Mouse (Mus musculus) kidney, embryonic 16.5 days (tissue): ENCODE results near the gene Stx1a. TPM values are rescaled to one million over a fixed set of nuclear protein-coding genes. Genes with fewer than 3 reads are reported as not detected.

Source experiments
- ATAC-seq: fragments of 200-750 bp; cut with Nextera tagmentation; 2 replicates; pipeline ENCODE4 v1.8.0; 2017; ENCODE audit warnings: moderate TSS enrichment; ENCODE audit not compliant: low FRiP score, low TSS enrichment
- H3K27ac ChIP-seq: fragments of 300-500 bp; sonication (generic); 2 replicates; pipeline ENCODE4 v1.5.1; 2014; ENCODE audit warnings: low read length
- H3K27me3 ChIP-seq: fragments of 300-500 bp; sonication (generic); 2 replicates; pipeline ENCODE4 v1.6.1; 2014; ENCODE audit warnings: low read length, control low read depth, mixed read lengths; ENCODE audit not compliant: insufficient read depth
- H3K36me3 ChIP-seq: fragments of 300-500 bp; sonication (generic); 2 replicates; pipeline ENCODE4 v1.6.1; 2014; ENCODE audit warnings: low read length, control low read depth, mixed read lengths; ENCODE audit not compliant: insufficient read depth
- H3K4me1 ChIP-seq: fragments of 300-500 bp; sonication (generic); 2 replicates; pipeline ENCODE4 v1.6.1; 2014; ENCODE audit warnings: low read length, control low read depth, mixed read lengths; ENCODE audit not compliant: insufficient read depth
- H3K4me2 ChIP-seq: fragments of 300-500 bp; sonication (generic); replicated peaks from 2 replicates; pipeline ENCODE4 v1.6.1; 2014; ENCODE audit warnings: low read depth, low read length
- H3K4me3 ChIP-seq: fragments of 300-500 bp; sonication (generic); 2 replicates; pipeline ENCODE4 v1.5.1; 2014; ENCODE audit warnings: mild to moderate bottlenecking, low read length
- H3K9ac ChIP-seq: fragments of 300-500 bp; sonication (generic); replicated peaks from 2 replicates; pipeline ENCODE4 v1.6.1; 2014; ENCODE audit warnings: low read length
- H3K9me3 ChIP-seq: fragments of 300-500 bp; sonication (generic); 2 replicates; pipeline ENCODE4 v1.6.1; 2016; ENCODE audit warnings: low read length, control low read depth
- WGBS: fragments of 180-500 bp; shearing (Covaris S2); extraction: QIAGEN DNeasy Blood & Tissue Kit; methylation state at CpG from one replicate; pipeline ENCODE4 v1.1.7; 2014; 5-methylcytosine and 5-hydroxymethylcytosine counted together
- polyA plus RNA-seq: library from polyadenylated mRNA; unstranded; fragments of >200 nt; fragmentation: Nextera tagmentation; extraction: Ambion mirVana; gene quantifications from 2 replicates; pipeline ENCODE4 v1.2.1, GENCODE M21; 2015

Stx1a gene
- polyA plus RNA-seq = 13.4 and 13.5 TPM in 2 replicates

DNA sequence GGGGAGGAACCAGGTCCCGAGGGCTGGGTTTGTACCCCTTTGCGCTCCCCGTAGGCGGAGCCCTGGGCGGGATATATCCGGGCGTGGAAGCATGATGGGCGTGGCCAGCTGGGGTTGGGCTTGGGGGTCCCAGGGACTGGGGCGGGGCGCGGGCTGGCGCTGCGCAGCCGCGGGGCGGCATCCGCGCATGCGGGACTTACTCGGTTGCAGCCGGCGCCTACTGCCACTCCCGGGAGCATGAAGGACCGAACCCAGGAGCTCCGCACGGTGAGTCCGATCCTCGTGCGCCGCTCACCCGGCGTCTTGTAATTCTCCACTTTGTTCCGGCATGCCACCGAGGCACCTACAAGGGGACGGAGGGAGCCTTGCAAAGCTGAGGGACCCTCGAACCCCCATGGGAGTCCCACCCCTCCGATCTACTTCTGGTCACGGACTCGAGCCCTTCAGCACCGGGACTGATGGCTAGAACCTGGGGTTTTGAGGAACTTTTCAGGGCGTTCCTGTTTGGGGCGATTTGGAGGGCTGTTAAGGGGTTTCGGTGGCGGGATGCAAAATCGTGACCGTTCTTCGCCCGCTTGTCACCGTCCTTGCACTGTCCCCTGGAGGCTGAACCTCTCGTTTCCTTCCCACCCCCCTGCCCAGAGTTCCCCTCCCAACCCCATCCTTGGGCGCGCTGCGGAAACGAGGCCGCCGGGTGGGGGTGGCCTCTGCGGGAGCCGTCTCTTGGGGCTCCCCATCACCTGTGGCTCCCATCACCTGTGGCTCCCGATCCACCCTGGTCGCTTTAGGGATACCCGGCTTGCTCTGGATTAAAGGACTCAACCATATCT lies at the start of gene Stx1a:
TSS of gene Stx1a (plus strand) at position 139 of the 830 bp plus-strand sequence.
- WGBS = under 1% methylated on average over 61 of the region's 61 CpGs
- no peaks in the 10 kb centered on the region for H3K9me3 ChIP-seq

DNA sequence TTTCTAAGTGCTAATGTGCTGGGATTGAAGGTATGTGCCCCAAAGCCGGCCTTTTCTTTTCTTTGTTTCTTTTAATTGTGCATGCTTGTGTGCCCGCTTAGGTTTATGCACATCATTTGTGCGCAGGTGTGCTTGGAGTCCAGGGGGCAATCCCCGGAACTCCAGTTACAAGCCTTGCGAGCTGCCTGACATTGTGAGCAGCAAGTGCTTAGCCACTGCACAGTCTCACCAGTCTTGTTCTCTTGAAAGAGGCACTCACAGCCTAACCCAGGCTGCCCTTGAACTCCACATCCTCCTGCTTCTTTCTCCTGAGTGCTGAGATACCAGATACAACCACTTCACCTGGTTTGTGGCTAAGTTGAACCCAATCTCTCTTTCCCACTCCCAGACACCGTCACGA lies 49.8 kb upstream of the Stx1a start:
- no peak for ATAC-seq
- Histone ChIP-seq H3K27ac (0 out of 2 replicates have a peak overlapping the region, but pooled peaks have one; percentile 21), H3K4me2 (no peak overlapping the region), H3K9ac (no peak overlapping the region), H3K27me3 (no peaks in the 10 kb centered on the region), H3K4me1 (no peaks in the 10 kb centered on the region), H3K4me3 (no peak overlapping the region), H3K9me3 (no peaks in the 10 kb centered on the region), H3K36me3 (no peaks in the 10 kb centered on the region)
- 83% methylated on average over 7 of the region's 7 CpGs for WGBS

More for the DNA sequence above, at the start of gene Stx1a:
- peak within 1 kb of the TSS; percentile 20; the same call in 1 of the 2 replicates for H3K27ac ChIP-seq
- H3K27me3 ChIP-seq = no peaks in the 10 kb centered on the region
- peak within 1 kb of the TSS; percentile 83 for H3K9ac ChIP-seq
- peak within 1 kb of the TSS; percentile 95 for H3K4me2 ChIP-seq
- no peaks in the 10 kb centered on the region for H3K36me3 ChIP-seq
- peak within 1 kb of the TSS; percentile 71 for H3K4me3 ChIP-seq
- ATAC-seq = peak; percentile 94
- H3K4me1 ChIP-seq = peaks cover 34% of the 10 kb centered on the region

DNA sequence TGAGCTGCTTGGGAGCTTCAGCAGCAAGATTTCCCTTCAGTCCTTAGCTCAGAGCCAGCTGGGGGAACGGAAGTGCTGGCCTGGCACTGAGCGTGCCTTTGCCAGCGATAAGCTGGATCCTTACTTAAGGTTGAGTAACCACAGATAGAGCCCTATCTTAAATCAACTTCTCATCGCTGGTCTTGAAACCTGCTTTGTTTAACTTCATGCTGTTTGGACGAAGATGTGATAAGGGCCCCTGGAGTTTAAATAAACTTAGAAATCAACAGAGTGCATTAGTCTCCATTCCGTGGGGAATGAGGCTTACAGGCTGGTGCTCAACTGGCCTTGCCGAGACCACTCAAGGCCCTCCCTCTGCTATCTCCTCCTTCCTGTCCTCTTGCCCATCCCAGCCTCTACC lies 49.0 kb upstream of the Stx1a start:
- no peak for ATAC-seq
- no peak overlapping the region for H3K9ac ChIP-seq
- no peaks in the 10 kb centered on the region for H3K4me1 ChIP-seq
- 0 out of 2 replicates have a peak overlapping the region, but pooled peaks have one; percentile 7 for H3K27ac ChIP-seq
- H3K36me3 ChIP-seq = no peaks in the 10 kb centered on the region
- H3K27me3 ChIP-seq = no peaks in the 10 kb centered on the region
- H3K4me2 ChIP-seq = no peak overlapping the region
- no peaks in the 10 kb centered on the region for H3K9me3 ChIP-seq
- H3K4me3 ChIP-seq = no peak overlapping the region
- WGBS = 50% methylated on average over 7 of the region's 7 CpGs

DNA sequence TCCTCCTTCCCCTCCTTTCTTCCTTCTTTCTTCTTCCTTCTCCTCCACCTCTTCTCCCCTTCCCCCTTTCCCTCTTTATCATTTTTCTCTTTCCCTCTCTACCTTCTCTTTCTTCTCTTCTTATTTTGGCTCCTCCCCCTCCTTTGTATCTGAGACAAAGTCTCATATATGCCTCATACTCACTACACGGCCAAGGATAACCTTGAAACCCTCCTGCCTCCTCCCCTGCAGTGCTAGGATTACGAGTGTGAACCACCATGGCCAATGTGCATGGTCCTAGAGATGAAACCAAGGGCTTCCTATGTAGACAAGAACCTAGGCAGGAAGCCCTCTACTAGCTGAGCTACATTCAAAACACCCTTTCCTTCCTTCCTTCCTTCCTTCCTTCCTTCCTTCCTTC lies 48.4 kb upstream of the Stx1a start:
- WGBS = 50% methylated on average over 2 of the region's 2 CpGs
- H3K9me3 ChIP-seq = no peaks in the 10 kb centered on the region
- no peak for ATAC-seq
- H3K27me3 ChIP-seq = no peaks in the 10 kb centered on the region
- no peak overlapping the region for H3K27ac ChIP-seq
- no peaks in the 10 kb centered on the region for H3K36me3 ChIP-seq
- H3K9ac ChIP-seq = no peak overlapping the region
- H3K4me3 ChIP-seq = no peak overlapping the region
- no peak overlapping the region for H3K4me2 ChIP-seq
- H3K4me1 ChIP-seq = no peaks in the 10 kb centered on the region

DNA sequence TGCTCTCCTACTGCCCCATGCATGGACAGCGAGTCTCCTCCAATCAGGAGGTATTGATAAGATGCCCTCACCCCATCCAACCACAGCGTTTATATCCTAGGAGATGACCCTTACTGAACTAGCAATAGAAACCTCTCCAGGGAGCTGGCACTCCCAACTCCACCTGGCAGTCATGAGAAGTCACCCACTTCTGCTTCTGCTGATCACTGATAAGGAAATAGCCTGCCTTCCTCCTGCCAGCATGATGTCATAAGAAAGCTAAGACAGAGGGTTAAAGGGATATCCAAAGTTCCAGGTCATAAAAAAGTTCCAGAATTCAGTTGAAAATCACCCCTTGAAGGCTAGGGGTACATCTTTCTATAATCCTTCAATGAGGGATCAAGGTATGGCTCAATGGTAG lies 47.1 kb upstream of the Stx1a start:
- H3K36me3 ChIP-seq = no peaks in the 10 kb centered on the region
- WGBS = 91% methylated on average over 2 of the region's 2 CpGs
- no peaks in the 10 kb centered on the region for H3K4me1 ChIP-seq
- no peak overlapping the region for H3K4me3 ChIP-seq
- no peak overlapping the region for H3K27ac ChIP-seq
- H3K9ac ChIP-seq = no peak overlapping the region
- H3K9me3 ChIP-seq = no peaks in the 10 kb centered on the region
- H3K27me3 ChIP-seq = no peaks in the 10 kb centered on the region
- no peak for ATAC-seq
- H3K4me2 ChIP-seq = no peak overlapping the region

DNA sequence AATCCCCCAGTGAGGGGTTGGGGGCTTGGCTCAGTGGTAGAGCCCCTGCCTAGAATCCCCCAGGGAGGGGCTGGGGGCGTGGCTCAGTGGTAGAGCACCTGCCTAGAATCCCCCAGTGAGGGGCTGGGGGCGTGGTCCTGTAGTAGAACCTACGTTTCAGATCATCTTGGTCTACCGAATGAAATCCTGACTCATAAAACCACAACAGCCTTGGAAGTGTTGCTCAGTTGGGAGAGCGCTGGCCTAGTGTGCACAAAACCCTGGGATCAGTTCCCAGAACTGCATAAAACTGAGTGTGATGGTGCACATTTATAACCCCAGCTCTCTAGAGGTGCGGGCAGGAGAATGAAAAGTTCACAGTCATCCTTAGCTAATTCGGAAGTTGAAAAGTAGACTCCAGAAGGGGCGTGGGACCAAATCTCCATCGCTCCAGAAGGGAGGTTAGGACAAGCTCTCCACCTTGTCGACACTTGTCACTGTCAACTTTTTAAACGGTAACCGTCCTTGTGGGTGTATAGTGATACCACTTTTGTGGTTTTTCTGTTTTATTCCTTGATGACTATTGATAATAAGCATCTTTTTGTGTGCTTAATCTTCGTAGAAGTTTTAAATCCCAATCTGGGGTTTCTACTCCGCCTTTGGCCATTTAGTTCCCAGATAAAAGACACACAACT lies 46.6 kb upstream of the Stx1a start:
- no peaks in the 10 kb centered on the region for H3K36me3 ChIP-seq
- no peak for ATAC-seq
- H3K27me3 ChIP-seq = no peaks in the 10 kb centered on the region
- no peak overlapping the region for H3K9ac ChIP-seq
- H3K4me2 ChIP-seq = no peak overlapping the region
- no peaks in the 10 kb centered on the region for H3K9me3 ChIP-seq
- no peak overlapping the region for H3K27ac ChIP-seq
- H3K4me3 ChIP-seq = no peak overlapping the region
- WGBS = 81% methylated on average over 14 of the region's 14 CpGs
- H3K4me1 ChIP-seq = no peaks in the 10 kb centered on the region

DNA sequence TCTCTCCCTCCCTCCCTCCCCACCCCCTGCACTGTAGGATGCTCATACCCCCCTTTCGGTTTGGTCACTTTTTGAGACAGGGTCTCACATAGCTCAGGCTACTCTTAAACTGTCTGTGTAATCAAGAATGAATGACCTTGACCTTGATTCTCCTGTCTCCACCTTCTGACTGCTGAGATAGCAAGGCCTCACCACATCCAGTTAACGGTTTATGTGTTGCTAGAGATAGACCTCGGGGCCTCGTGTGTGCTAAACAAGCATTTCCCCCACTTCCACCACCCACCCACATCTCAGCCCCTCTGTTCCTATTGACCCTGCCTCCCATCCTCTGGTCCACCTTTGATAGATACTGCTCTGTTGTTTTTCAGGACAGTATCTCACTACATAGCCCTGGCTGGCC lies 45.4 kb upstream of the Stx1a start:
- H3K4me3 ChIP-seq = no peak overlapping the region
- H3K36me3 ChIP-seq = no peaks in the 10 kb centered on the region

DNA sequence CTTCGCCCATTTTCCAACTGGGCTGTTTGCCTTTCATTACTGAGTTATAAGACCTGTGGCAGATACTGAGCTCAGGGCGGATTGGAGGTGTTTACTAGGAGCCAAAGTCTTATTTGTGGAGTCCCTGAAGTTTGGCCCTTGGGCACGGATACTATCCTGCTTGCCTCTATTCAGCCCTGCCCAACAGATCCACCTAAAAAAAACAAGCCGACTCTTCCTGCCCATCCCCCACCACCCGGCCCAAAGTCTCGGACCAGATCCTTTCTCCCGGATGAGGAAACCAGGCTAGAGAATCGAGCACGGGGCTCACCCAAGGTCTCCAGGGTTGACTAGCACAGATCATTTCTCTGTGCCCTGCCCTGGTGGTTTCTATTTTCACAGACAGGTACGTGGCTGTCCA lies 42.1 kb upstream of the Stx1a start:
- H3K27ac ChIP-seq = no peak overlapping the region
- no peak overlapping the region for H3K4me2 ChIP-seq
- ATAC-seq = no peak
- peaks cover 18% of the 10 kb centered on the region for H3K27me3 ChIP-seq
- no peaks in the 10 kb centered on the region for H3K9me3 ChIP-seq
- no peaks in the 10 kb centered on the region for H3K36me3 ChIP-seq
- H3K9ac ChIP-seq = no peak overlapping the region
- WGBS = 64% methylated on average over 10 of the region's 10 CpGs
- H3K4me1 ChIP-seq = peaks cover 16% of the 10 kb centered on the region
- no peak overlapping the region for H3K4me3 ChIP-seq

More for the DNA sequence above, 45.4 kb upstream of the Stx1a start:
- Histone ChIP-seq H3K4me1 (no peaks in the 10 kb centered on the region), H3K4me2 (no peak overlapping the region), H3K9me3 (no peaks in the 10 kb centered on the region), H3K27me3 (no peaks in the 10 kb centered on the region), H3K27ac (no peak overlapping the region), H3K9ac (no peak overlapping the region)
- WGBS = 79% methylated on average over 4 of the region's 4 CpGs
- ATAC-seq = no peak

DNA sequence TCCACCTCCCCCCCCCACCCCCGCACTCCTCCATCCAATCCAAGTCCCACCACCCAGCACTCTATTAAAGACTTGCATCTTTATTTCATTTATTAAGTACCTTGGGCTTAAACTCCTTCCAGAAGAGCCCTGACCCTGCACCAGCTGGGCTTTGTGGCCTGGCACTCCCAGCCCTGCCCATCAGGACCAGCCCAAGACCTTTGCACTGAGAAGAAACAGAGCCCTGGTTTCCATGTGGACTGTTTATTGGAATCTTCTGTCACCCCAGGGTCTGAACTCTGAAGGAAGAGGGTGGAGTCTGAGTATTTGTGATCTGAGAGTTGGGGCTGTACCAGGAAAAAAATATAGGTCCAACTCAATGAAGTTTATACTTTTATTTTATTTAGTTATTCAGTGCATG lies 40.2 kb upstream of the Stx1a start:
- Histone ChIP-seq H3K4me3 (no peak overlapping the region), H3K27ac (no peak overlapping the region), H3K9ac (no peak overlapping the region), H3K27me3 (peaks cover 38% of the 10 kb centered on the region), H3K4me1 (peaks cover 19% of the 10 kb centered on the region), H3K36me3 (no peaks in the 10 kb centered on the region), H3K4me2 (no peak overlapping the region), H3K9me3 (no peaks in the 10 kb centered on the region)
- 100% methylated on average over 1 of the region's 1 CpGs for WGBS
- ATAC-seq = no peak

DNA sequence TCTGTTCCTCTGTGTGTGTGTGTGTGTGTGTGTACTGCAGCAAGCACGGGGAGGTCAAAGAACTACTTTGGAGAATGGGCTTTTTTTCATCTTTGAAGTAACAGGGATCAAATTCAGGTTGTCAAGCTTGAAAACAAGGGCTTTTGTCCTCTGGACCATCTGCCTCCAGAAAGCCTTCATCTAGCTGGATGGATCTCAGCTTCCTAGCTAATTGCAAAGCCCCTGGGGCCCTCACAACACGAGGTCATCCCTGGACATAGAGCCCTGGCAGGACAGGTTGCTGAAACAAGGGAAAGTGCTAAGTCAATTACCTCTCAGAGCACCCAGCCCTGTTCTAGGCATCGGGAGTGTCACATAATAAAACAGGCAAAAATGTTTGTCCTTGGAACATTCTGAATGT lies 39.5 kb upstream of the Stx1a start:
- 6% methylated on average over 3 of the region's 3 CpGs for whole genome bisulfite sequencing
- Histone ChIP-seq H3K4me3 (no peak overlapping the region), H3K27ac (no peak overlapping the region)

More for the DNA sequence above, 39.5 kb upstream of the Stx1a start:
- H3K27me3 ChIP-seq = peaks cover 43% of the 10 kb centered on the region
- H3K4me1 ChIP-seq = peaks cover 19% of the 10 kb centered on the region
- ATAC-seq = no peak
- no peaks in the 10 kb centered on the region for H3K9me3 ChIP-seq
- H3K9ac ChIP-seq = no peak overlapping the region; the same call in 1 of the 2 replicates
- no peaks in the 10 kb centered on the region for H3K36me3 ChIP-seq
- H3K4me2 ChIP-seq = no peak overlapping the region
